ENCODE assay signal across 9 mouse cellular contexts in genomic region chr1:91903241-91903981, GRCm38 (mm10).
DNase-seq lines count a peak whose midpoint lies in the region; ATAC-seq lines count a peak whose summit lies in the region.
"Had no signal": no experiment of that assay in that cellular context is flagged by ENCODE, and none has a peak within 500 bp of the region (broad histone marks: within the 10 kb centered on the region; RNA-seq: fewer than 3 reads in every experiment).

No protein-coding gene starts in this region.

- DNase-seq in hindbrain, embryonic 14.5 days (ENCODE audit: low spot score): peak; percentile 34
- peak; percentile 58 for DNase-seq in lung, postnatal 14 days
- DNase-seq in spleen, adult 18-20 months: no peak
- no peak for DNase-seq in layer of hippocampus, postnatal 36 days

- H3K9me3 ChIP-seq in hindbrain, embryonic 14.5 days (ENCODE audit: control insufficient read depth, low read length): no peaks in the 10 kb centered on the region
- H3K9me3 ChIP-seq in hindbrain, embryonic 16.5 days (ENCODE audit: control insufficient read depth, low read length): no peaks in the 10 kb centered on the region
- no peaks in the 10 kb centered on the region for H3K9me3 ChIP-seq in embryonic facial prominence, embryonic 13.5 days
- H3K9me3 ChIP-seq: forebrain, embryonic 10.5 days had no signal

- 63% methylated on average over 8 of the region's 8 CpGs for WGBS in hindbrain, embryonic 14.5 days
- WGBS in hindbrain, embryonic 16.5 days: 47% methylated on average over 8 of the region's 8 CpGs
- 65% methylated on average over 8 of the region's 8 CpGs for WGBS in embryonic facial prominence, embryonic 13.5 days

- H3K27ac ChIP-seq in hindbrain, embryonic 14.5 days: no peak overlapping the region
- H3K27ac ChIP-seq in hindbrain, embryonic 16.5 days (ENCODE audit: low read depth, low read length): no peak overlapping the region
- H3K27ac ChIP-seq in brown adipose tissue, adult 24 weeks (replicated peaks; ENCODE audit: low read depth, low read length): 0 out of 2 replicates have a peak overlapping the region, but pooled peaks have one; percentile 44
- H3K27ac ChIP-seq in embryonic facial prominence, embryonic 13.5 days: 0 out of 2 replicates have a peak overlapping the region, but pooled peaks have one; percentile 11
- H3K27ac ChIP-seq: forebrain, embryonic 10.5 days had no signal

- no peaks in the 10 kb centered on the region for H3K27me3 ChIP-seq in hindbrain, embryonic 14.5 days (ENCODE audit: control insufficient read depth, insufficient read depth, low read length)
- H3K27me3 ChIP-seq in hindbrain, embryonic 16.5 days (replicated peaks; ENCODE audit: control insufficient read depth, insufficient read depth, low read length): no peaks in the 10 kb centered on the region
- H3K27me3 ChIP-seq in embryonic facial prominence, embryonic 13.5 days: no peaks in the 10 kb centered on the region

- H3K4me2 ChIP-seq in hindbrain, embryonic 14.5 days (replicated peaks): no peak overlapping the region
- H3K4me2 ChIP-seq in hindbrain, embryonic 16.5 days (ENCODE audit: low read length): no peak overlapping the region
- no peak overlapping the region for H3K4me2 ChIP-seq in embryonic facial prominence, embryonic 13.5 days

- no peak for ATAC-seq in hindbrain, embryonic 14.5 days (ENCODE audit: low FRiP score)
- ATAC-seq in hindbrain, embryonic 16.5 days: no peak; the same call in 1 of the 2 replicates
- ATAC-seq in embryonic facial prominence, embryonic 13.5 days (ENCODE audit: insufficient number of reproducible peaks, insufficient read depth, low FRiP score, low TSS enrichment, low read depth): no peak

- H3K9ac ChIP-seq in hindbrain, embryonic 14.5 days: no peak overlapping the region
- H3K9ac ChIP-seq in hindbrain, embryonic 16.5 days (ENCODE audit: low read depth, low read length): no peak overlapping the region
- H3K9ac ChIP-seq in embryonic facial prominence, embryonic 13.5 days: no peak overlapping the region

- no peak overlapping the region for H3K4me3 ChIP-seq in hindbrain, embryonic 14.5 days (replicated peaks; ENCODE audit: low read length)
- no peak overlapping the region for H3K4me3 ChIP-seq in hindbrain, embryonic 16.5 days (ENCODE audit: low read length)
- H3K4me3 ChIP-seq in brown adipose tissue, adult 24 weeks (ENCODE audit: insufficient read depth, low read depth, low read length): no peak overlapping the region
- H3K4me3 ChIP-seq in embryonic facial prominence, embryonic 13.5 days: no peak overlapping the region
- H3K4me3 ChIP-seq: forebrain, embryonic 10.5 days; megakaryocyte, embryonic 14.5 days had no signal

- no peaks in the 10 kb centered on the region for H3K4me1 ChIP-seq in hindbrain, embryonic 14.5 days (replicated peaks; ENCODE audit: control insufficient read depth, insufficient read depth, low read length)
- H3K4me1 ChIP-seq in hindbrain, embryonic 16.5 days (ENCODE audit: control insufficient read depth, insufficient read depth, low read depth, low read length): peaks cover 4% of the 10 kb centered on the region; the same call in 1 of the 2 replicates
- peaks cover 11% of the 10 kb centered on the region for H3K4me1 ChIP-seq in brown adipose tissue, adult 24 weeks (ENCODE audit: control insufficient read depth, insufficient read depth, insufficient read length, low read length)
- peaks cover 13% of the 10 kb centered on the region for H3K4me1 ChIP-seq in embryonic facial prominence, embryonic 13.5 days
- H3K4me1 ChIP-seq: forebrain, embryonic 10.5 days; megakaryocyte, embryonic 14.5 days had no signal

- H3K36me3 ChIP-seq in hindbrain, embryonic 14.5 days (replicated peaks; ENCODE audit: control insufficient read depth, insufficient read depth): no peaks in the 10 kb centered on the region
- no peaks in the 10 kb centered on the region for H3K36me3 ChIP-seq in hindbrain, embryonic 16.5 days (ENCODE audit: control insufficient read depth, insufficient read depth, low read length)
- H3K36me3 ChIP-seq in embryonic facial prominence, embryonic 13.5 days: no peaks in the 10 kb centered on the region
- H3K36me3 ChIP-seq: forebrain, embryonic 10.5 days had no signal

Comparison
In these comparisons a context has a peak if more than half of its experiments do, and no peak if none do; other contexts are left out.
1. DNase-seq: peak in hindbrain, embryonic 14.5 days (single experiment) and lung, postnatal 14 days (single experiment); none in spleen, adult 18-20 months (0 of 2) and layer of hippocampus, postnatal 36 days (0 of 2).
2. H3K27ac ChIP-seq: peak in brown adipose tissue, adult 24 weeks (single experiment) and embryonic facial prominence, embryonic 13.5 days (single experiment); none in hindbrain, embryonic 14.5 days (single experiment) and hindbrain, embryonic 16.5 days (single experiment).